ENCODE assay signal across 30 mouse cellular contexts in genomic region chr15:89103921-89104320, GRCm38 (mm10). TPM values are rescaled to one million over a fixed set of nuclear protein-coding genes. Genes with fewer than 3 reads are reported as not detected.
DNase-seq lines count a peak whose midpoint lies in the region; ATAC-seq and TF ChIP-seq lines count a peak whose summit lies in the region.
"Had no signal": no experiment of that assay in that cellular context is flagged by ENCODE, and none has a peak within 500 bp of the region (broad histone marks: within the 10 kb centered on the region; RNA-seq: fewer than 3 reads in every experiment).

No protein-coding gene starts in this region.

- H3K4me2 ChIP-seq in liver, postnatal 0 days (ENCODE audit: low read depth, low read length), result no peak overlapping the region
- H3K4me2 ChIP-seq: embryonic facial prominence, embryonic 13.5 days; heart, embryonic 15.5 days; hindbrain, embryonic 12.5 days; limb, embryonic 15.5 days; liver, embryonic 13.5 days had no signal

- no peak for TF ChIP-seq POLR2A in cerebellum, adult 2 months (IDR thresholded peaks at IDR 0.05; ENCODE audit: borderline replicate concordance, insufficient read depth, low read length)

- H3K36me3 ChIP-seq in liver, postnatal 0 days (replicated peaks; ENCODE audit: insufficient read depth, low read length), result peaks cover 88% of the 10 kb centered on the region

- ATAC-seq in frontal cortex, adult (ENCODE audit: low TSS enrichment), result 0 out of 2 replicates have a peak, but pooled peaks have one; percentile 28
- no peak for ATAC-seq in activated CD4-positive, CD25-positive, alpha-beta regulatory T cell, adult 4 months
- ATAC-seq in liver, postnatal 0 days, result no peak
- ATAC-seq: forebrain, embryonic 16.5 days; intestine, postnatal 0 days had no signal

- DNase-seq in frontal cortex, postnatal 10 days (ENCODE audit: low spot score in 2 of 2), result no peak
- DNase-seq in brain, adult 2 months (ENCODE audit: low read depth, low spot score), result peak; percentile 83
- DNase-seq in cerebellum, adult 2 months, result peak in 1 of 2 experiments; percentile 79
- DNase-seq in cerebellum, postnatal 14 days, result peak; percentile 71 to 72
- no peak for DNase-seq in liver, postnatal 0 days
- DNase-seq: adrenal gland, postnatal 10 days; gastrocnemius, postnatal 14 days; heart, adult 11 months; kidney, adult 9 months; kidney, postnatal 10 days; liver, embryonic 13.5 days; lung, adult 2 months; lung, postnatal 10 days; midbrain, embryonic 14.5 days; right cerebral cortex, postnatal 4 days; thymus, adult 2 months; thymus, postnatal 4 days had no signal

- no peak for TF ChIP-seq EP300 in liver, postnatal 0 days (IDR thresholded peaks at IDR 0.05; ENCODE audit: low read depth)

- peak overlapping the region; percentile 91 for H3K27ac ChIP-seq in cerebellum, adult 2 months (ENCODE audit: insufficient read depth, low read length)
- H3K27ac ChIP-seq in liver, postnatal 0 days (ENCODE audit: low read depth), result no peak overlapping the region
- H3K27ac ChIP-seq: embryonic facial prominence, embryonic 13.5 days; forebrain, embryonic 10.5 days; heart, embryonic 10.5 days; heart, embryonic 15.5 days; hindbrain, embryonic 12.5 days; limb, embryonic 10.5 days; limb, embryonic 15.5 days; liver, embryonic 13.5 days; macrophage had no signal

- no peaks in the 10 kb centered on the region for H3K27me3 ChIP-seq in cerebellum, adult 2 months (ENCODE audit: control insufficient read depth, insufficient read depth, low read length)
- H3K27me3 ChIP-seq in liver, postnatal 0 days (ENCODE audit: insufficient read depth, low read length), result no peaks in the 10 kb centered on the region
- H3K27me3 ChIP-seq: embryonic facial prominence, embryonic 13.5 days; heart, embryonic 15.5 days; hindbrain, embryonic 12.5 days; limb, embryonic 15.5 days; liver, embryonic 13.5 days had no signal

- peak overlapping the region; percentile 6 for H3K4me3 ChIP-seq in cerebellum, adult 2 months (replicated peaks; ENCODE audit: insufficient read depth, low read depth, low read length)
- no peak overlapping the region for H3K4me3 ChIP-seq in liver, postnatal 0 days (ENCODE audit: low read depth, low read length)
- H3K4me3 ChIP-seq: embryonic facial prominence, embryonic 13.5 days; forebrain, embryonic 10.5 days; heart, embryonic 10.5 days; heart, embryonic 15.5 days; hindbrain, embryonic 12.5 days; limb, embryonic 10.5 days; limb, embryonic 15.5 days; liver, embryonic 13.5 days had no signal

- 10% methylated on average over 10 of the region's 10 CpGs for WGBS in cerebellum, adult 2 months
- WGBS in liver, postnatal 0 days (ENCODE audit: insufficient replicate concordance), result 86% methylated on average over 10 of the region's 10 CpGs

- H3K9me3 ChIP-seq in liver, postnatal 0 days (ENCODE audit: low read length), result no peaks in the 10 kb centered on the region
- H3K9me3 ChIP-seq: embryonic facial prominence, embryonic 13.5 days; forebrain, embryonic 10.5 days; G1E; heart, embryonic 10.5 days; heart, embryonic 15.5 days; hindbrain, embryonic 12.5 days; limb, embryonic 10.5 days; limb, embryonic 15.5 days; liver, embryonic 13.5 days had no signal

- TF ChIP-seq CTCF in cerebellum, adult 2 months (IDR thresholded peaks at IDR 0.05; ENCODE audit: borderline replicate concordance, insufficient read depth, low read depth, low read length), result peak; percentile 43; the same call in 1 of the 2 replicates
- TF ChIP-seq CTCF in liver, postnatal 0 days (IDR thresholded peaks at IDR 0.05; ENCODE audit: low read depth), result no peak

- H3K9ac ChIP-seq in liver, postnatal 0 days (replicated peaks), result no peak overlapping the region
- H3K9ac ChIP-seq: embryonic facial prominence, embryonic 13.5 days; heart, embryonic 15.5 days; hindbrain, embryonic 12.5 days; limb, embryonic 15.5 days; liver, embryonic 13.5 days had no signal

- H3K4me1 ChIP-seq in cerebellum, adult 2 months (ENCODE audit: control insufficient read depth, insufficient read depth, low read length), result peaks cover 76% of the 10 kb centered on the region
- no peaks in the 10 kb centered on the region for H3K4me1 ChIP-seq in liver, postnatal 0 days (ENCODE audit: insufficient read depth)
- H3K4me1 ChIP-seq: embryonic facial prominence, embryonic 13.5 days; heart, embryonic 10.5 days; heart, embryonic 15.5 days; hindbrain, embryonic 12.5 days; limb, embryonic 10.5 days; limb, embryonic 15.5 days; liver, embryonic 13.5 days had no signal

RNA-seq across cellular contexts. Expression of gene Selenoo, which starts 15.0 kb away (rescaled TPM):
- polyA plus RNA-seq in cerebellum, adult 2 months (2012; rRNA removed), result 58.1 and 65.6 TPM in 2 replicates
- polyA plus RNA-seq in activated CD4-positive, CD25-positive, alpha-beta regulatory T cell, adult 4 months (2017; shearing (Covaris generic)), result 1 to 10 TPM; 8.8 to 9.1 TPM
- polyA plus RNA-seq in liver, postnatal 0 days (2015; fragmentation: Nextera tagmentation; extraction: Ambion mirVana), result 14.3 and 14.7 TPM in 2 replicates

RNA-seq across cellular contexts. Expression of gene Tubgcp6, which starts 19.0 kb away (rescaled TPM):
- 77.4 and 82.1 TPM in 2 replicates for polyA plus RNA-seq in cerebellum, adult 2 months (2012; rRNA removed)
- 10 to 100 TPM; 12.6 to 13.2 TPM for polyA plus RNA-seq in activated CD4-positive, CD25-positive, alpha-beta regulatory T cell, adult 4 months (2017; shearing (Covaris generic))
- polyA plus RNA-seq in liver, postnatal 0 days (2015; fragmentation: Nextera tagmentation; extraction: Ambion mirVana), result 3.1 and 3.3 TPM in 2 replicates

RNA-seq across cellular contexts. Expression of gene Hdac10, which starts 24.6 kb away (rescaled TPM):
- polyA plus RNA-seq in cerebellum, adult 2 months (2012; rRNA removed), result 31.4 and 36.3 TPM in 2 replicates
- polyA plus RNA-seq in activated CD4-positive, CD25-positive, alpha-beta regulatory T cell, adult 4 months (2017; shearing (Covaris generic)), result 10 to 100 TPM; 14.3 to 16.1 TPM
- polyA plus RNA-seq in liver, postnatal 0 days (2015; fragmentation: Nextera tagmentation; extraction: Ambion mirVana), result 4.9 and 6.3 TPM in 2 replicates

RNA-seq across cellular contexts. Expression of gene Trabd, which starts 29.0 kb away (rescaled TPM):
- 52.5 and 56.4 TPM in 2 replicates for polyA plus RNA-seq in cerebellum, adult 2 months (2012; rRNA removed)
- 10 to 100 TPM; 29.5 to 33.9 TPM for polyA plus RNA-seq in activated CD4-positive, CD25-positive, alpha-beta regulatory T cell, adult 4 months (2017; shearing (Covaris generic))
- polyA plus RNA-seq in liver, postnatal 0 days (2015; fragmentation: Nextera tagmentation; extraction: Ambion mirVana), result 23.3 and 23.6 TPM in 2 replicates

RNA-seq across cellular contexts. Expression of gene Mapk12, which starts 36.6 kb away (rescaled TPM):
- polyA plus RNA-seq in cerebellum, adult 2 months (2012; rRNA removed), result 112 and 128 TPM in 2 replicates
- 1 to 10 TPM; 1.1 to 2.1 TPM for polyA plus RNA-seq in activated CD4-positive, CD25-positive, alpha-beta regulatory T cell, adult 4 months (2017; shearing (Covaris generic))
- polyA plus RNA-seq in liver, postnatal 0 days (2015; fragmentation: Nextera tagmentation; extraction: Ambion mirVana), result 2.1 and 2.4 TPM in 2 replicates
- polyA plus RNA-seq: G1E had no signal

Comparison
In these comparisons a context has a peak if more than half of its experiments do, and no peak if none do; other contexts are left out.
1. DNase-seq: peak in brain, adult 2 months (single experiment) and cerebellum, postnatal 14 days (2 of 2); none in frontal cortex, postnatal 10 days (0 of 2) and liver, postnatal 0 days (single experiment).